Mouse (Mus musculus) liver, adult 2 months (tissue): ENCODE data around the gene Gm11634.
A peak's percentile ranks its signal among the peaks of the same experiment; 100 is the strongest.

Experiments
- CTCF ChIP-seq: fragments of 200-500 bp; IDR thresholded peaks from 2 replicates; pipeline ENCODE4 v1.5.1; 2011; ENCODE audit warnings: low read depth, low read length, control low read depth
- POLR2A ChIP-seq: fragments of 200-500 bp; IDR thresholded peaks from 2 replicates; pipeline ENCODE4 v1.6.1; 2011; ENCODE audit warnings: low read length, control low read depth; ENCODE audit not compliant: insufficient read depth; ENCODE audit errors: extremely low read depth

- TF ChIP-seq POLR2A (no peak), CTCF (peak; percentile 84)
These were observed 9.6 kb downstream of the Gm11634 start for GRCm38 (mm10) chr11:101589444-101589843.
